Mouse (Mus musculus) fat pad, adult 2 months (tissue): Measurements from ENCODE around the gene BC052040.

ENCODE experiments used
- DNase-seq: peaks from one replicate; pipeline ENCODE4 v3.0.0-alpha.2; 2011; ENCODE audit warnings: low read depth, low spot score; ENCODE audit errors: extremely low read depth

Gene BC052040

DNA sequence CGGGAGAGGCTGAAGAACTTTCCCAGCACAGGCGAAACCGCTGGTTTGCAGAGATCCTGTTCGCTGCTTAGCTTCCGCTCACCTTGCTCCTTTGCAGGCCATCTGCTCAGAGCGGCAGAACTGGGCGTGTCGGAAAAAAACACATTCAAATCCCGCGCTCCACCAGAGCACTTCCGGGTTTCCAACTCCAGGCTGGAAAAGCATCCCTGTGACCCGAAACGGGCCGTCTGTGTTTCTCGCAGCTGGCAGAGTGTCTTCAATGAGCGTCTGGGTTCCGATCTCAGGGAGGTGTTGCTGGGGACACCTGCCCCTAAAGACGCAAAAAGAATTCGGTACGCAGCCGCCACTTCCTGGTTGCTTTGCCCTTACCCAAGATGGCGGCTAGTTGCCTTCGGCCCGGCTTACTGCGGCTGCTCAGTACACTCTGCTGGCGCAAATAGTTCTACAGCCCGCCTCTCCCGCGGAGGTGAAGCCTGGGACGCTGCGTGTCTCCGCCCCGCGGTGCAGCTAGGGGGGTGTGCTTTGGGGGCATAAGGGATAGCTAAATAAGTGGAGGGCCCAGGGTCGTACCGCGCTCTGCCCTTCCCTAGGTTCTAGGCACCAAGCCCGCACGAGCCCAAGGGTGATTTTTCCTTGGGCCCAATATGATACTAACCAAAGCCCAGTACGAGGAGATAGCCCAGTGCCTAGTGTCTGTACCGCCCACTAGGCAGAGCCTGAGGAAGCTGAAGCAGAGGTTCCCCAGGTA lies at the start of gene BC052040:
Gene BC052040 (plus strand): TSS at position 476 of the 748 bp plus-strand sequence.
- no peak for DNase-seq

DNA sequence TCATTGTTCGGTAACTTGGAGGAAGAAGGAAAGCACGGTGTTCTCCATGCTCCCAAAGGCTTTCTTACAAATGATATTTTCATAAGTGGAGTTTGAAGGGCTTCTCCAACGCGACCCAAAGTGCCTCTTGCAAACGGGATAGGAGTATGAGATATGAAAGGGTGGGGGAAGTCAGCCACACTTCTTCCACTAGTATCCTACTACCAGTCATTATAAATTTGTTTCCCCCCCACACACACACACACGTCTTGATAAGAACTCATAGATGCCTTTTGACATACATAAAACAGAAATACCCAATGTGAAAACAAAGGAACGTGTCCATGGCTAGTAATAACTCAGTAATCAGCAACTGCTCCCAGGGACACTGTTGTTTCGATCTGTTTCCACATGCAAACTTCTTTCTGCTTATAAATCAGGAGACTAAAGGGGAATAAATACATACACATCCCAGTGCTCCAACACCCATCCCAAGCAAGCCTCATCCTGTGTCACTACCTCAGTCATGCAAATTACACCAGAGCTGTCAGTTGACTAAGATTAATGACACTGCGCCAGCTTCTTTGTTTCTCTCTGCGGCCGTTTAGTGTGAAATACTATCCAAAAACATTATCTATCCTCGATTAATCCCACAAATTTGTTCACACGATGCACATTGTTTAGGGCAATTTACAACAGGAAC lies 43.4 kb upstream of the BC052040 start:
- no peak for DNase-seq

DNA sequence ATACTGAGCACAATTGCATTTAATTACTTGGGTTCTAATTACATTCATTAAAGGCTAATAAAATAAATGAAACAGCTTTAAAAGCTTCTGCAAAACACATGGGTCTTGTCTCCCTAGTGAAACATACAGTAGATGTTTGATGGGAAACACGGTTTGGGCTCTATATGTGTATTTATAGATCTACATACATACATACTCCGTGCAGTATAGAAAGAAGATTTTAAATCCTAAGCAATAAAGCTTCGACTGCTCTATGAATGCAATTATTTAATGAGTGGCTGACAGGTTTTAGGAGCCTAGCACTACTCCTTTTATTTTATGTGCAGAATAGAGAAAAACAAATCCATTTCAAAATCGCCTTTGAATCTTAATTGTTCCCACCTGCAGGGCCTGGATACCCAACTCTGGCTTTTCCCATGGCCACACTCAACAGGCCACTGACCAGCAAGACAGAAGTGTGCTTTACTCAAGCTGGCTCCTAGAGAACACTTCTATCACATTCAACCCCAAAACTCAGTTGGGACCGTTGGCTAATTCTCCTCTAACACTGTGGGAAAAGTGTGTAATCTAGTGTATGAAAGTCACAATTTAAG lies 42.7 kb upstream of the BC052040 start:
- no peak for DNase-seq

DNA sequence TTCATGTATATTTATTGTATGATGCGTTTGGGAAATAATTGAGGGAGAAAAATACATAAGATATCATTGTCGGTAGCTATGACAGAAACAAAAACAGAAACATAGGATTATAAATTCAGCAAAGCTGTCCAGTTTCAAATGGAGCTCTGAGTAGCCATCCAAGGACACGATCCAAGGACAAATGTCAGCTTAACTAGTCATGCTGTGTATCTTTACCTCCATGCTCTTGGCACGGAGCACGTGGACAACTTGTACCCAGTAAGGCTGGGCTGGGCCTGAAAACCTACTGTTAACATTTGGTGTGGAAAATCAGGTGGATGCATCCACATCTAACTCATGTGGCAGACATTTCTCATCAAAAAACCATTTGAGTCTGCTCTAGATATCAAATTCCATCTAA lies 41.8 kb upstream of the BC052040 start:
- no peak for DNase-seq

DNA sequence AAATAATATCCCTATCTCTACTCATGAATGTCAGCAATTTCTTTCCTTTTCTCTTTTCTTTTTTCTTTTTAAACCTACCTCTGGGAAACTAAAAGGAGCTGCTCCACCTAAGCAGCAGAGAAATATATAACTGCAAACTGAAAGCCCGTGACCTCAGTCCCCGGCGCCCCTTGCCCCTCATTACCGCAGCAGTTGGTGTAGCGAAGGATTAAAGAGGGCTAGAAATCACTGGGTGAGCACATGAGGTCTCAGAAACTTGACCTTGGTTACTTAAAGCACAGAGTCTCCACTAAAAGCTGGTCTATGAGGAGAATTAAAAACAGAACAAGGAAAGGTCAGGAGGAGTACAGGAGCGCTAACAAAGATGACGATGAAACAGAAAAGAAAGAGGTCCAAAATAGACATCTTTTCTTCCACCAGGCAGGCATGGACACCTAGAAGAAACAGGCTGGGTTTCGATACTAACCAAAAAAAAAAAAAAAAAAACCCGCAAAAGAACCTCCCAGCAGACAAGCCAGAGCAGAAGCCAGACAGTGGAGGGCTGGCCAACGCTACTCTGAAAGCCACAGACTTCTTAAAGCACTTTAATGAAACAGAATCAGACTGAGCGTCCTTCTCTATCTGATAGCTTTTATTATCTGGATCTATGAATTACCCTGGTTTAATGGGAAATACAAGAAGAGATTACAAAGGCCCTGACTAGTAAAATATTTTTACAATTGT lies 39.0 kb upstream of the BC052040 start:
- no peak for DNase-seq

DNA sequence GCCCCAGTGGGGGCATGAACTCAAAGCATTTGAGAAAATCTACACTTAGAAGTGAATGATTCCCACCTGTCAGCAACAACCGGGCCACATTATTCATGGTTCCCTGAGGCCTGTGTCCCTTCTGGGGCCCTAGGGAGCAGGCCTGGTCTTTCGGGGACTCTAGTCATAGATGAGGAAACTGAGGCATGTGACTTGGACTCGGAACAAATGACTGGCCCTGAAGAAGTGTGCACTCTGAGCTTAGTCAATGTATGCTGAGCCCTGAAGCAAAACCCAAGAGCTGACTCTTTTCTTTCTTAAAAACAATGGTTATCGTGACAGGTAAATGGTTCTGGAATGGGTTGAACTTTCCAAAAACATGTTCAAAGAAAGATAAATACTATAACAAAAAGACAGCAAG lies 38.3 kb upstream of the BC052040 start:
- no peak for DNase-seq

DNA sequence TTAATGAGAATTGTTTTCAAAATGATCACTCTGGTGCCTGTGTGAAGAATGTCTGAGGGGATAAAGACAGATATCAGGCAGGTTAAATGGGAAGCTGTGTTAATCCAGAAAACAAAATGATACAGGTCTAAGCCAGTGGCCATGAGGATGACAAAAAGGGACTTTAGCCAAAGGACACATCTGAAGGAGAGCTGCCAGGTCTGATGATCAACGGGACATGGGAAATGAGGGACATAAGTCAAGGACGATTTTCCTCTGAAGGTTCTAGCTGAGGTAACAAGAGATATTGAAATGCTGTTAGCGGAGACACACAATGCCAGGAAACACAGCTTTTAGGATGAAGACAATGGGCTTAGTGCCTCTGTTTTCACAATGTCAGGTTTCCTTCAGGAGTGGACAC lies 29.6 kb upstream of the BC052040 start:
- no peak for DNase-seq

DNA sequence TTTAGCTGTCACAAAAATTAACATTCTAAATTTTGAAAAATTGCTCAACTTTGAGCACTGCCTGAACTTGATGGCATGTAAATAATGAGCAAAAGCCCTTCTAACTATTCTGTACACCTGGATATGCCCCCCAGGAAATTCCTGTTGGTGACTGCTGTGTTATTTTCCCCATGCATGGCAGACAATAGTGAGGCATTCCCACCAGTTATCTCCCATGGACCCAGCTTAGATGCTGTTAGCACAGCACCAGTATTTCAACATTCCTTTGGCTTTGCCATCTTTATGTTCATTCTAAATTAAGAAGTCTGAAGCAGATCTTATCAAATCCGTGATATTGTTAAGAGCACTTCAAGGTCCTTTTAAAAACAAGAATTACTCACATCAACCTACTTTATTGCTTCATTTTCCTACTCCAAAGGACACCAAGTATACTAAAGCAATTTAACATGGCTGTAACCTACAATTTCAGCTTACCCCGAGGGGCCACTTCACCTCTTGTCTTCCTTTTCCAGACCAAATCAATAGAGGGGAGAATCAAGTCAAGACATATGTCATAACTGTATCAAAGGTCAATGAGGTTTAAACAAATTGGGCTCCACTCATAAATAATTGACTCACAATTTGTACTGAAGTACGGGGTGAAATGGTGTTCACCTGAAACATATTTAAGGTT lies 19.2 kb upstream of the BC052040 start:
- DNase-seq = no peak

DNA sequence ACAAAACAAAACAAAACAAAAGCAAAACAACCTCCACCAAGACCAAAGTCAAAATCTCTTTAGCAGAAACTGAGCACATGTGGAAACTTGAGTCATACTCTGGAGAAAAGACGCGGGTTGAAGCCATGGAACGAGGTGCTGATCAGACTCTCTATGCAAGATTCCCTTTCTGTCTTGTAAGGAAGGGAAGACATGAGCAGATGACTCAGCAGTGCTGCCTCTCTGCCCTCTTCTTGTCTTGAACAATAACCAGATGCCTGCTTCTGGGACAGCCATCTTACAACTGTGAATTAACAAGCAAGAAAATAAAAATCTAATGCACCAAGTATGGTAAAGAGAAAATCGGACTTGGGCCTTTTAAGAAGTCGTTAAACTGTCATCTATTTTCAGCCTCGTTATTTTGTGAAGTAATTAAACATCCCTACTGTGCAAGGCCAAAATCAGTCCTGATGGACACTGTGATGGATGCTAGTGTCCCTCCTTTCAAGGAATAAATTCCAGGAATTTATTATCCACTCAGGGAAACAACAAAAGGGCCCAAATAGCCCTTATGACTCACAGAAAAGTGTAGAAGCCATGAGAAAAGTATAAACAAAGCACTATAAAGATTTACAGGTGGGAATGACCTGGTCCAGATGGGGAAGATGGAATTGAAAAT lies 18.0 kb upstream of the BC052040 start:
- DNase-seq = no peak

DNA sequence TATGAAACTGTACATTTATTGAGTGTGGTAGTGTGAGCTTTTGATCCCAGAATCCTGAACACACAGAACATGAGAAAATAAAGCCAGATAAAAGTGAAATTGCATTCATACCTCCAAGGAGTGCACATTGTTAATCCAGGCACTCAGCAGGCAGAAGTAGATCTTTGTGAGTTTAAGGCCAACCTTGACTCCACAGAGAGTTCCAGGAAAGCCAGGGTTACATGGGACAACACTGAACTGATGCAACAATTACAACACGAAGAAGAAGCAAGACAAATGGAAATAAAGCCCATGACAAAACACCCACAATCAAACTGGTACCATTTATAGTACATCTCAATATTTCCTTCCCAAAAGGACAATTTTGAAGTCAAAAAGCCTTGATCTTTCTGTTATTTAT lies 9.5 kb upstream of the BC052040 start:
- DNase-seq = no peak

DNA sequence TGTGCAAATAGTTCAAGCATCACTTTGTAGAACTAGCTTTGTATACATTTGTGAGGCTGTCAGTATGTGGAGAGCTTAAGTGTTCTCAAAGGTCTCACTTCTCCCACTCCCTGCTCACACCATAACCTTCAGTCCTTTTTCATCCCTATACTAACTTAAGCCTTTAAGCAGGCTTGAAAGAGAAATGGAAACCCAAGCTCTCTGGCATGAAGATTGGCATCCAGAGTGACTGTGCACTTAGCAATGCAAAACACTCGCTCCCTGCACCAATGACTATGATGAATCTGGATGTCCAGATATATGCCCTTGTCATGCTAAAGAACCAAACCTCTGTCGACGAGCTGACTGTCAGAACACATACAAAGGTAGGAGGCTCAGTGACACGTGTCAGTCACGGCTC lies 6.7 kb upstream of the BC052040 start:
- DNase-seq = no peak

DNA sequence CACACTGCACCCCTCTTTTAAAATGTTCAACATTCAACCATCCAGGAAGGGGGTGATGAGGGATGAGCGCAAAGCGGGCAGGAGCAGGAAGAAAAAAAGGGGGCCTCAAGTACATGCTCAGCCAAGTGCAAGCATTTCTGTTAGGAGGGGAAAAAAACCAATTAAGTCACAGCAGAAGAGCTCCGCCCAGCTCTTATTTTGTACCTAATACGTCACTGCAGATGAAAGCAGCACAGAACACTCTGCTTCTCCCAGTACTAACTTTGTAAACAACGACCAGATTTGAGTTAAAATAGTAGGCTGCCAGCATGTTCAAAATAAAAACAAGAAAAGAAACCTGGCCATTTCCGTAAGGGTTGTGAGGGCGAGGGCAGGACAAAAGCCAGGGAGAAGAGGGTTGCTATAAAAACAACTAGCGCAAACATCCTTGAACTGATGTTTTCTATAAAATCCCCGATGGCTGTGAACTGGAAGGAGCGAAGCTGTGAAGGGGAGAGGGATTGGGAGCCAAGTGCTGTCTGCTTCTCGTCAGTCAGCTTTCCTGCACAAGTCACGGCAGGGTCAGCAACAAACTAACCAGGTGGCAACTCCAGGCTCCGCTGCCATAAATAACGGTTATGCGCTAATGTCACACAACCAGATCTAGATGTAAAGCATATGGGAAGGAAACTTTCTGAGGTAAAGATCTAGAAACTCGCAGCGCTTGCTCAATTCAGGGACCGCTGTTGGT lies 2.2 kb upstream of the BC052040 start:
- no peak for DNase-seq

DNA sequence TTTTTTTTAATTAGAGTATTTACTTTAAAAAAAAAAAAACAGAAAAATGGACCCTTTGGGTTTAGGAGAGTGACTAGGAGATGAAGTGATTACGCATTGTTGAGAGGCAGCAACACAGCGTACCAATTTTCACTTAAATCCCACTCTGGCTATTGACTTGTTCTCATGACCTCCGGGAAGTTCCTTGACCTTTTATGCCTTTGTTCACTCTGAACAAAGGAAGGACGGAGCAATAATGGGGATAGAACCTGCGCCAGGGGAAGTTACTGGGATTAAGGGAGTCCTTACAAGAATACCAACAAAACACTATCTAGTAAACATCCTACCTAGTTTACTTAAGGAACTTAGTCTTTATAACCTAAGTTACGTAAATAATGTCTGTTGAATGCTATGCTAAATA lies 1.5 kb upstream of the BC052040 start:
- DNase-seq = no peak

DNA sequence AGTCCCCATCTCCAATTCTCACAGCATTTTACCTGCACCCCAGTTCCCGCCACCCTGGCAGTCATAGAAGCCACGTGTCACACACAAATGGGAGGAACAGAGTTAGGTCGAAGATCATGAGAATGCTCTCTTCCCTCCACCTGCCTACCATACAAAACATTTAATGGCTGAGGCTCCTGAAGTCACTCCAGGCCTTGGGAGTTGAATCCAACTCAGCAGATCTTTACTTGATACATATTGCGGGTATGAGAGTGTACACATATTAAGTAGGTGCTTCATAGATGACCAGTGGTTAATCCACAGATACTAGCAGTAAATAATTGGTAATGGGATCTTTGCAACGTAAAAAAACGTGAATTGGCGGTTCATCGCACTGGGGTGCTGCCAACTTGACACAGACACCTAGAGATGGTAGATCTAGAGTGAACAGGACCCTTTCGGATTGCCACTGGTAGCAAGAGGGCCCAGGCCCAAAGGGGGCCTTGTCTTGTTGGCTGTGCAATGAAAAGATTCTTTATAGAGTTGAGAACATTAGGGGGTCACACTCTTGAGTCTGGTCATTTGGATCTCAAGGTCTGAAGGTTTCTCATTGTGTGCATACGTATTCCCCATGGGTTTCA lies 583 bp downstream of the BC052040 start:
- DNase-seq = no peak

DNA sequence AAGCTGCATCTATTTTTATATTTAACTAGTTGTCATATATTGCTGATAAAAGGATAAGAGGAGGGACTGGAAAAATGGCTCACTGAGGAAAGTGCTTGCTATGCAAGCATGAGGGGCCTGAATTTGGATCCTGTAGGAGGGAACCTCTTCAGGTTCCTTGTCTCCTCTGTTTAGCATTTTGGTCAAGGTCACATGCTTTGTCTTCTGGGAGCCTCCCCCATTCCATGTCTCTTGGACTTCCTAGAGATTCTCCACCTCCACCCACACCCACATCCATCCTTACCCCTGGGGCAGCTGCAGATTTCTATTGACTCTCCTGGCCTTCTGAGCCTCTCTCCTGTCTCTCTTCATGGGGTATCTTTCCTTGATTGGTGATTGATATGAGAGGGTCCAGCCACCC lies 2.3 kb downstream of the BC052040 start:
- DNase-seq = no peak

DNA sequence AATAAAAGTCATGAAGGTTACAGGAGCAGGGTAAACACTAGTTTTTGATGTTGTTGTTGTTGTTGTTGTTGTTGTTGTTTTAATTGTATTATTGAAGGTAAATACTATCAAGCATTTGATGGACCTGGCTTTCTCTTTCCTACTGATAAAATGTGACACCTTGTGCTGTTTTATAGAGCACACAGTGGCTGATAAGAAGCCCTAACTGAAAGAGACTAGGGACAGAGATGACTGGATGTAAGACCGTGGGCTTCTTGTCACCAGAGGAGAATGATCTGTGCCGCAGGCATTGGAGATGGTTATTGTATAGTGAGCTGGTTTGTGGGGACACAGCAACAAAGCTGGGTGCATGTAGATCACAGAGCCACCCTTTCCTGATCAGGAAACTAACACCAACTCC lies 9.1 kb downstream of the BC052040 start:
- DNase-seq = no peak

DNA sequence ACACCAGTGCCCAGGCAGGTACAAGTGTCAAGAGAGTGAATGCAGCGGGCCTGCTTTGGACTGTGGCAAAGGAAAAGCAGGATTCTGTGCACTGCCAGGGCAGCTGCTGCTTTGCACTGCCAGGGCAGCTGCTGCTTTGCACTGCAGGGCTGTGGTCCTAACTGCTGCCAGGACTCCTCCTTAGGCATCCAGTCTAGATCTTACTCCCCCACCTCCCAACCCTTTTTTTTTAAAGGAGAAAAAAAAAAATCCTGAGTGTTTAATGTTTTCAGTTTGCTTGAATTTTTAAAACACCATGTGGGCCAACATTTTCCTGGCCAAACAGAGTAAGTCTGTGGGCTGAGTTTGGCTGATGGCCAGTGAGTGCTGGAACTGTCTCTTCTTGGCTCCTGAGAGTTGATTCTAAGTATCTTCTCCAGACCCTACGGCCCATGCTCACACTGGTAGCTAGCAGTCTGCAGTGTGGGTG lies 11.2 kb downstream of the BC052040 start:
- DNase-seq = peak; percentile 45

DNA sequence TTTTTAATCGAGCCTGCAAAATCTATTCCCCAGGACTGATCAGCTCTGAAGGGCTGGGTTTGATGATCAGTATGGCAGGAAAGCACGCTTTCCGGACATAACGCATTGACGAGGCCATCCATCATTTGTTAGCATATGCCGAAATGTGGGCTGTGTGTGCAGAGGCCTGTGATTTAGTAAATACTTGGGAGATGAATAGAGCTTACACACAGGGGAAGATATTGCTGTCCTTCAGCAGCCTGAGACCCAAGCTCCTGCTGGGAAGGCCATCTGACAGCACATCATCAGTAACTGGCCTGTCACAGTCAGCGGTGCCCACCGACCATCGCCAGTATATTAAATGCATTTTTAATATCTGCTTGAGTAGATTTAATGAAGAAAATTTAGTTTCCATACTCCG lies 15.5 kb downstream of the BC052040 start:
- no peak for DNase-seq

DNA sequence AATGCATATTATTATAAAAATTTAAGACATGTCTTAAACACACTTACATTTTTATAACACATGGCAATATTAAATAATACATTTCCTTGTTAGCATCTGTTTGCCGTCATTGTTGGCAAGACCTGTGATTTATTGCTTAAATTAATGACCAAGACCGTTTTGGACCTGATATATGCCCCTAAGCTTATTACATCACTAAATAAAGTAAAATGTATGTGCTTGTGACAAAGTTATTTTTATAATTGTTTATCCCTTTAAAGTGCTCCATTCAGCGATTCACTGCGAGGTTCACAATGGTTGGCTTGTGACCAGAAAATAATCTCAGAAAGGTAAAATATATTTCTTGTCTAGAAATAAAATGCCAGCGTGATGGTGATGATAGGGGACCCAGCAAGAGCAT lies 16.8 kb downstream of the BC052040 start:
- DNase-seq = no peak
